Mouse (Mus musculus) bone marrow, adult 2 months (tissue): ENCODE measurements at regions not wholly inside any gene's neighbourhood (a gene's known extent, or its start where the extent isn't known, plus 50 kb on each side); places are given as distances from the start of the nearest gene placed in this dataset.

ENCODE experiments used
- CTCF ChIP-seq: fragments of 200-500 bp; IDR thresholded peaks from 2 replicates; pipeline ENCODE4 v1.5.1; 2011; ENCODE audit warnings: low read length, control low read depth; ENCODE audit not compliant: control insufficient read depth, insufficient read depth
- POLR2A ChIP-seq: fragments of 200-500 bp; IDR thresholded peaks from 2 replicates; pipeline ENCODE4 v1.6.1; 2011; ENCODE audit warnings: low read depth, mild to moderate bottlenecking, control low read depth, low read length, borderline replicate concordance; ENCODE audit not compliant: control insufficient read depth

- TF ChIP-seq CTCF (no peak), POLR2A (no peak)
Observed at GRCm38 (mm10) chr16:55356097-55356496, 58.3 kb upstream of the Zpld1 start.
